Mouse (Mus musculus) ES-Bruce4 (cell line): ENCODE results near the gene Trappc5. TPM values are rescaled to one million over a fixed set of nuclear protein-coding genes. Genes with fewer than 3 reads are reported as not detected.

Experiments
- H3K27ac ChIP-seq: 2 replicates; pipeline ENCODE4 v1.5.1; 2012; ENCODE audit warnings: low read length, inconsistent platforms; ENCODE audit not compliant: insufficient read depth
- H3K27me3 ChIP-seq: 2 replicates; pipeline ENCODE4 v1.6.1; 2012; ENCODE audit warnings: mild to moderate bottlenecking, low read length, inconsistent platforms; ENCODE audit not compliant: control insufficient read depth, poor library complexity, insufficient read depth, severe bottlenecking
- H3K36me3 ChIP-seq: 2 replicates; pipeline ENCODE4 v1.6.1; 2012; ENCODE audit warnings: inconsistent platforms, mild to moderate bottlenecking, low read length, moderate library complexity; ENCODE audit not compliant: control insufficient read depth, poor library complexity, insufficient read depth, severe bottlenecking
- H3K4me1 ChIP-seq: one replicate; pipeline ENCODE4 v1.8.1; 2011; ENCODE audit warnings: low read length; ENCODE audit not compliant: control insufficient read depth, insufficient read depth
- H3K4me3 ChIP-seq: 2 replicates; pipeline ENCODE4 v1.5.1; 2011; ENCODE audit warnings: low read depth, mild to moderate bottlenecking, low read length
- H3K9ac ChIP-seq: 2 replicates; pipeline ENCODE4 v1.6.1; 2012; ENCODE audit warnings: low read depth, mild to moderate bottlenecking, inconsistent platforms; ENCODE audit not compliant: poor library complexity, severe bottlenecking
- H3K9me3 ChIP-seq: replicated peaks from 2 replicates; pipeline ENCODE4 v1.6.1; 2012; ENCODE audit warnings: mild to moderate bottlenecking, low read length, inconsistent platforms; ENCODE audit not compliant: control insufficient read depth, poor library complexity, insufficient read depth, severe bottlenecking
- CTCF ChIP-seq: IDR thresholded peaks from one replicate; pipeline ENCODE4 v1.8.1; 2011; ENCODE audit warnings: low read depth, low read length
- EP300 ChIP-seq: IDR thresholded peaks from 2 replicates; pipeline ENCODE4 v1.6.1; 2011; ENCODE audit warnings: low read depth, low read length; ENCODE audit not compliant: insufficient read depth
- POLR2A ChIP-seq: IDR thresholded peaks from one replicate; pipeline ENCODE4 v1.8.1; 2011; ENCODE audit warnings: low read length; ENCODE audit not compliant: insufficient read depth
- polyA plus RNA-seq: library from polyadenylated mRNA; stranded (reverse); fragments of >200 nt; gene quantifications from 2 replicates; pipeline ENCODE4 v1.2.4, GENCODE M21; 2011; ENCODE audit warnings: low read depth; ENCODE audit not compliant: missing spikeins, insufficient read depth, insufficient read length

Gene Trappc5
- polyA plus RNA-seq, 1 experiment: 18.2 TPM

GRCm38 (mm10) chr8:3690774-3691173 is 14.7 kb downstream of the Trappc5 start:
- H3K36me3 ChIP-seq: no peaks in the 10 kb centered on the region
- TF ChIP-seq POLR2A (no peak), CTCF (no peak), EP300 (no peak)
- no peak overlapping the region for H3K27ac ChIP-seq
- no peaks in the 10 kb centered on the region for H3K9me3 ChIP-seq
- H3K4me1 ChIP-seq: no peaks in the 10 kb centered on the region
- no peak overlapping the region for H3K9ac ChIP-seq
- H3K27me3 ChIP-seq: no peaks in the 10 kb centered on the region
- no peak overlapping the region for H3K4me3 ChIP-seq

GRCm38 (mm10) chr8:3694121-3694520 is 18.0 kb downstream of the Trappc5 start, which contains the start of gene Fcer2a:
Gene Fcer2a (minus strand): TSS chr8:3694175.
- Histone ChIP-seq H3K9ac (no peak within 1 kb of the TSS), H3K36me3 (no peaks in the 10 kb centered on the region), H3K9me3 (no peaks in the 10 kb centered on the region), H3K4me1 (no peaks in the 10 kb centered on the region), H3K27ac (no peak within 1 kb of the TSS), H3K4me3 (no peak within 1 kb of the TSS), H3K27me3 (no peaks in the 10 kb centered on the region)
- TF ChIP-seq EP300 (no peak), POLR2A (no peak), CTCF (no peak)

GRCm38 (mm10) chr8:3701491-3701890 is 25.4 kb downstream of the Trappc5 start:
- Histone ChIP-seq H3K9ac (no peak overlapping the region), H3K4me3 (no peak overlapping the region), H3K27ac (no peak overlapping the region), H3K27me3 (no peaks in the 10 kb centered on the region), H3K4me1 (no peaks in the 10 kb centered on the region), H3K36me3 (no peaks in the 10 kb centered on the region), H3K9me3 (no peaks in the 10 kb centered on the region)
- no peak for TF ChIP-seq CTCF
- no peak for TF ChIP-seq EP300
- no peak for TF ChIP-seq POLR2A

GRCm38 (mm10) chr8:3705711-3706110 is 29.6 kb downstream of the Trappc5 start:
- TF ChIP-seq EP300 (no peak), POLR2A (no peak), CTCF (peak; percentile 36)
- Histone ChIP-seq H3K4me3 (no peak overlapping the region), H3K27me3 (no peaks in the 10 kb centered on the region; the same call in 1 of the 2 replicates), H3K9me3 (no peaks in the 10 kb centered on the region), H3K27ac (no peak overlapping the region), H3K4me1 (no peaks in the 10 kb centered on the region), H3K36me3 (no peaks in the 10 kb centered on the region), H3K9ac (no peak overlapping the region)

GRCm38 (mm10) chr8:3707611-3708010 is 31.5 kb downstream of the Trappc5 start:
- Histone ChIP-seq H3K36me3 (no peaks in the 10 kb centered on the region), H3K9ac (no peak overlapping the region), H3K27me3 (no peaks in the 10 kb centered on the region; the same call in 1 of the 2 replicates), H3K4me1 (no peaks in the 10 kb centered on the region), H3K4me3 (no peak overlapping the region), H3K27ac (no peak overlapping the region), H3K9me3 (no peaks in the 10 kb centered on the region)
- TF ChIP-seq EP300: no peak
- TF ChIP-seq POLR2A: no peak
- no peak for TF ChIP-seq CTCF

- no peaks in the 10 kb centered on the region for H3K4me1 ChIP-seq
- TF ChIP-seq POLR2A: no peak
- H3K36me3 ChIP-seq: no peaks in the 10 kb centered on the region
- no peak overlapping the region for H3K4me3 ChIP-seq
- H3K9ac ChIP-seq: no peak overlapping the region
- H3K27ac ChIP-seq: no peak overlapping the region
- H3K27me3 ChIP-seq: no peaks in the 10 kb centered on the region; the same call in 1 of the 2 replicates
- H3K9me3 ChIP-seq: no peaks in the 10 kb centered on the region
Measured at GRCm38 (mm10) chr8:3710312-3710711, 34.2 kb downstream of the Trappc5 start.

GRCm38 (mm10) chr8:3711646-3712045 is 35.5 kb downstream of the Trappc5 start:
- TF ChIP-seq POLR2A (no peak), CTCF (no peak), EP300 (no peak)
- H3K4me3 ChIP-seq: no peak overlapping the region
- H3K27me3 ChIP-seq: no peaks in the 10 kb centered on the region; the same call in 1 of the 2 replicates
- H3K4me1 ChIP-seq: no peaks in the 10 kb centered on the region
- H3K27ac ChIP-seq: no peak overlapping the region
- H3K9ac ChIP-seq: no peak overlapping the region
- no peaks in the 10 kb centered on the region for H3K36me3 ChIP-seq
- H3K9me3 ChIP-seq: no peaks in the 10 kb centered on the region
